Mouse (Mus musculus) hindbrain, embryonic 12.5 days (tissue): ENCODE measurements around the gene Sinhcaf. TPM values are rescaled to one million over a fixed set of nuclear protein-coding genes. Genes with fewer than 3 reads are reported as not detected.

Experiments
- ATAC-seq: fragments of 200-750 bp; cut with Nextera tagmentation; 2 replicates; pipeline ENCODE4 v1.8.0; 2017; ENCODE audit warnings: moderate TSS enrichment; ENCODE audit not compliant: low FRiP score
- H3K27ac ChIP-seq: fragments of 300-500 bp; sonication (generic); 2 replicates; pipeline ENCODE4 v1.5.1; 2016; ENCODE audit warnings: mild to moderate bottlenecking
- H3K27me3 ChIP-seq: fragments of 300-500 bp; sonication (generic); 2 replicates; pipeline ENCODE4 v1.6.1; 2016; ENCODE audit warnings: mild to moderate bottlenecking
- H3K36me3 ChIP-seq: fragments of 300-500 bp; sonication (generic); 2 replicates; pipeline ENCODE4 v1.6.1; 2016; ENCODE audit warnings: mild to moderate bottlenecking
- H3K4me1 ChIP-seq: fragments of 300-500 bp; sonication (generic); 2 replicates; pipeline ENCODE4 v1.6.1; 2016
- H3K4me2 ChIP-seq: fragments of 300-500 bp; sonication (generic); replicated peaks from 2 replicates; pipeline ENCODE4 v1.6.1; 2016; ENCODE audit warnings: mild to moderate bottlenecking
- H3K4me3 ChIP-seq: fragments of 300-500 bp; sonication (generic); 2 replicates; pipeline ENCODE4 v1.5.1; 2016; ENCODE audit warnings: mild to moderate bottlenecking
- H3K9ac ChIP-seq: fragments of 300-500 bp; sonication (generic); 2 replicates; pipeline ENCODE4 v1.6.1; 2016; ENCODE audit warnings: mild to moderate bottlenecking, moderate library complexity
- H3K9me3 ChIP-seq: fragments of 300-500 bp; sonication (generic); replicated peaks from 2 replicates; pipeline ENCODE4 v1.6.1; 2016; ENCODE audit warnings: mild to moderate bottlenecking
- WGBS: fragments of 180-500 bp; shearing (Covaris S2); methylation state at CpG from one replicate; pipeline ENCODE4 v1.1.7; 2016; 5-methylcytosine and 5-hydroxymethylcytosine counted together
- polyA plus RNA-seq: library from polyadenylated mRNA; unstranded; fragments of >200 nt; fragmentation: Nextera tagmentation; extraction: Ambion mirVana; gene quantifications from 2 replicates; pipeline ENCODE4 v1.2.1, GENCODE M21; 2016

Gene Sinhcaf
- polyA plus RNA-seq, 1 experiment from 2014 or later = 166 TPM

GRCm38 (mm10) chr6:148906958-148907357 is 39.3 kb downstream of the Sinhcaf start:
- Histone ChIP-seq H3K4me2 (no peak overlapping the region), H3K36me3 (no peaks in the 10 kb centered on the region), H3K4me1 (no peaks in the 10 kb centered on the region), H3K27ac (no peak overlapping the region), H3K27me3 (no peaks in the 10 kb centered on the region), H3K9me3 (no peaks in the 10 kb centered on the region), H3K9ac (no peak overlapping the region), H3K4me3 (no peak overlapping the region)
- no peak for ATAC-seq
- WGBS = 93% methylated on average over 9 of the region's 9 CpGs

- no peak overlapping the region for H3K27ac ChIP-seq
- H3K36me3 ChIP-seq = no peaks in the 10 kb centered on the region
- H3K4me1 ChIP-seq = no peaks in the 10 kb centered on the region
- ATAC-seq = no peak
- no peak overlapping the region for H3K4me3 ChIP-seq
- no peaks in the 10 kb centered on the region for H3K9me3 ChIP-seq
- no peak overlapping the region for H3K4me2 ChIP-seq
- no peak overlapping the region for H3K9ac ChIP-seq
- 73% methylated on average over 3 of the region's 3 CpGs for WGBS
- H3K27me3 ChIP-seq = no peaks in the 10 kb centered on the region
Measured at GRCm38 (mm10) chr6:148902728-148903127, 43.5 kb downstream of the Sinhcaf start.

GRCm38 (mm10) chr6:148896507-148896851 is 49.8 kb downstream of the Sinhcaf start:
- Histone ChIP-seq H3K36me3 (no peaks in the 10 kb centered on the region), H3K9me3 (no peaks in the 10 kb centered on the region), H3K27me3 (no peaks in the 10 kb centered on the region), H3K4me2 (peak overlapping the region; percentile 88), H3K27ac (peak overlapping the region; percentile 93), H3K4me3 (peak overlapping the region; percentile 75), H3K4me1 (peaks cover 11% of the 10 kb centered on the region), H3K9ac (peak overlapping the region; percentile 79)
- ATAC-seq = peak; percentile 50
- 56% methylated on average over 6 of the region's 6 CpGs for WGBS

- peak within 1 kb of the TSS; percentile 79 for H3K9ac ChIP-seq
Measured at GRCm38 (mm10) chr6:148895773-148896506, 50.3 kb downstream of the Sinhcaf start, which contains the start of gene Caprin2. Gene Caprin2 (minus strand): TSS chr6:148896237.

GRCm38 (mm10) chr6:148894888-148895772 is 51.1 kb downstream of the Sinhcaf start:
- Histone ChIP-seq H3K27me3 (no peaks in the 10 kb centered on the region), H3K36me3 (no peaks in the 10 kb centered on the region), H3K27ac (peak overlapping the region; percentile 93), H3K4me1 (peaks cover 11% of the 10 kb centered on the region), H3K9me3 (no peaks in the 10 kb centered on the region), H3K4me3 (peak overlapping the region; percentile 75), H3K9ac (peak overlapping the region; percentile 79), H3K4me2 (peak overlapping the region; percentile 88)
- 22% methylated on average over 18 of the region's 18 CpGs for WGBS
- no peak; the same call in 1 of the 2 replicates for ATAC-seq

More at GRCm38 (mm10) chr6:148895773-148896506, 50.3 kb downstream of the Sinhcaf start, which contains the start of gene Caprin2:
- Histone ChIP-seq H3K4me2 (peak within 1 kb of the TSS; percentile 88), H3K4me1 (peaks cover 11% of the 10 kb centered on the region), H3K27me3 (no peaks in the 10 kb centered on the region), H3K9me3 (no peaks in the 10 kb centered on the region), H3K36me3 (no peaks in the 10 kb centered on the region), H3K27ac (peak within 1 kb of the TSS; percentile 93), H3K4me3 (peak within 1 kb of the TSS; percentile 75)
- peak; percentile 99 for ATAC-seq
- 1% methylated on average over 61 of the region's 65 CpGs for WGBS

GRCm38 (mm10) chr6:148873911-148874310 is 72.4 kb downstream of the Sinhcaf start:
- Histone ChIP-seq H3K27ac (no peak overlapping the region), H3K9me3 (no peaks in the 10 kb centered on the region), H3K4me1 (no peaks in the 10 kb centered on the region), H3K27me3 (no peaks in the 10 kb centered on the region), H3K36me3 (no peaks in the 10 kb centered on the region; the same call in 1 of the 2 replicates), H3K4me3 (no peak overlapping the region), H3K9ac (no peak overlapping the region), H3K4me2 (no peak overlapping the region)
- ATAC-seq = no peak
- 88% methylated on average over 1 of the region's 1 CpGs for WGBS

Other genes starting within 250 kb of the Sinhcaf start
- gene Ipo8, start 115.0 kb downstream of the Sinhcaf start, polyA plus RNA-seq = 27.1 and 27.5 TPM in 2 replicates
- 19.1 and 21.4 TPM in 2 replicates for gene Caprin2, start 50.2 kb downstream of the Sinhcaf start, polyA plus RNA-seq
- 19.1 and 20.2 TPM in 2 replicates for gene Dennd5b, start 155.2 kb upstream of the Sinhcaf start, polyA plus RNA-seq
- gene Gm10203, start 183.7 kb upstream of the Sinhcaf start, polyA plus RNA-seq = not detected in 2 replicates
- gene Etfbkmt, start 193.4 kb upstream of the Sinhcaf start, polyA plus RNA-seq = 8.5 and 8.8 TPM in 2 replicates
- gene Amn1, start 242.2 kb upstream of the Sinhcaf start, polyA plus RNA-seq = 79.8 and 82.9 TPM in 2 replicates